Mouse (Mus musculus): ENCODE results near the gene Ksr1.

GRCm38 (mm10) chr11:79008891-79009290 lies 137.3 kb downstream of the Ksr1 start:
- TF ChIP-seq CTCF (IDR thresholded peaks at IDR 0.05; ENCODE audit: borderline replicate concordance, control insufficient read depth, extremely low read depth, insufficient read depth, low read length, poor library complexity) (no peak), POLR2A (IDR thresholded peaks at IDR 0.05; ENCODE audit: control insufficient read depth, extremely low read depth, insufficient read depth, low read length, poor library complexity) (no peak)
